Mouse (Mus musculus): ENCODE data around the gene Rbms2.
"Not testable (repeated sequence)": the region's sequence is repeated elsewhere in the genome, so short reads cannot be mapped to it uniquely, and the experiment has no call there.

Rbms2 gene

GRCm38 (mm10) chr10:128091564-128092505, 88.3 kb downstream of the Rbms2 start, which contains the start of gene Baz2a:
Gene Baz2a, plus strand, starts transcription at chr10:128091577.
- DNase-seq (ENCODE audit: low spot score in 2 of 2), result peak; percentile 33 to 37

GRCm38 (mm10) chr10:128090651-128091563, 89.2 kb downstream of the Rbms2 start:
- peak; percentile 88 to 92 for DNase-seq (ENCODE audit: low spot score in 2 of 2)

- DNase-seq (ENCODE audit: low spot score in 2 of 2), result no peak
Measured at GRCm38 (mm10) chr10:128089842-128090241, 90.3 kb downstream of the Rbms2 start.

- no peak for DNase-seq (ENCODE audit: low spot score in 2 of 2)
Measured at GRCm38 (mm10) chr10:128088181-128088580, 91.9 kb downstream of the Rbms2 start.

DNA sequence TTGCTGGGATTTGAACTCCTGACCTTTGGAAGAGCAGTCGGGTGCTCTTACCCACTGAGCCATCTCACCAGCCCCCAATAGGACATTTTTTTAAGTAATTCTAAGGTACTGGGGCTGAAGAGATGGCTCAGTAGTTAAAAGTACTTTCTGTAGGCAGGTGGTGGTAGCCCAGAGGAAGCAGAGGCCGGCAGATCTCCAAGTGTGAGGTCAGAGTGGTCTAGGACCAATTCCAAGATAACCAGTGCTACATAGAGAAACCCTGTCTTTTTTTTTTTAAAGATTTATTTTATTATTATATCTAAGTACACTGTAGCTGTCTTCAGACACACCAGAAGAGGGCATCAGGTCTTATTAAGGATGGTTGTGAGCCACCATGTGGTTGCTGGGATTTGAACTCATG, 92.9 kb downstream of the Rbms2 start:
- not testable (repeated sequence) for DNase-seq (ENCODE audit: low spot score in 2 of 2)

GRCm38 (mm10) chr10:128086391-128086790, 93.7 kb downstream of the Rbms2 start:
- DNase-seq (ENCODE audit: low spot score in 2 of 2), result no peak

DNA sequence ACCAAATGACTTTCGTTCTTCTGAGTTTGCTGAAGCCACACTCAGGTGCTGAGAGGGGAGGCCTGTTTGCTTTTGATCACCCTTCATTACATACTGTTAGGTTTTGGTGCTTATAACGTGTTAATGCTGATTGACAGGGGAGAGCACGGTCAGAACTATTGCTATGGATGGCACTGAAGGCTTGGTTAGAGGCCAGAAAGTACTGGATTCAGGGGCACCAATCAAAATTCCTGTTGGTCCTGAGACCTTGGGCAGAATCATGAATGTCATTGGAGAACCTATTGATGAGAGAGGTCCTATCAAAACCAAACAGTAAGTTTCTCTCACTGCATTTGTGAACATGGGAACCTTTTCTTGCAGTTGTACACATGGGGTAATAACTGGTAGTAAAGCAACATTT, 95.9 kb downstream of the Rbms2 start:
- DNase-seq (ENCODE audit: low spot score in 2 of 2), result no peak

DNA sequence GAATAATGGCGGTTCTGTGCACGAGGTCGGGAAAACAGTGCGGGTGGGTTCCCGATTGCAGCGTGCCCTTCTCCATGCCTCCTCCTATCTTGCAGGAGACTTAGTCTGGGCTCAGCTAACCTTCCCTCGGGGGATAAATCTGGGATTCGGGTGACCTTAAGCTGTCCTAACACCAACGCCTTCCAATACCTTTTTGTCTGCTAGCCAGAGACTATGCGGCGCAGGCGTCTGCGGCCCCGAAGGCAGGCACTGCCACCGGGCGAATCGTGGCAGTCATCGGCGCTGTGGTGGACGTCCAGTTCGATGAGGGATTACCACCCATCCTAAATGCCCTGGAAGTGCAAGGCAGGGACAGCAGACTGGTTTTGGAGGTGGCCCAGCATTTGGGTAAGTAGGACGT, 96.4 kb downstream of the Rbms2 start:
- DNase-seq (ENCODE audit: low spot score in 2 of 2), result no peak

DNA sequence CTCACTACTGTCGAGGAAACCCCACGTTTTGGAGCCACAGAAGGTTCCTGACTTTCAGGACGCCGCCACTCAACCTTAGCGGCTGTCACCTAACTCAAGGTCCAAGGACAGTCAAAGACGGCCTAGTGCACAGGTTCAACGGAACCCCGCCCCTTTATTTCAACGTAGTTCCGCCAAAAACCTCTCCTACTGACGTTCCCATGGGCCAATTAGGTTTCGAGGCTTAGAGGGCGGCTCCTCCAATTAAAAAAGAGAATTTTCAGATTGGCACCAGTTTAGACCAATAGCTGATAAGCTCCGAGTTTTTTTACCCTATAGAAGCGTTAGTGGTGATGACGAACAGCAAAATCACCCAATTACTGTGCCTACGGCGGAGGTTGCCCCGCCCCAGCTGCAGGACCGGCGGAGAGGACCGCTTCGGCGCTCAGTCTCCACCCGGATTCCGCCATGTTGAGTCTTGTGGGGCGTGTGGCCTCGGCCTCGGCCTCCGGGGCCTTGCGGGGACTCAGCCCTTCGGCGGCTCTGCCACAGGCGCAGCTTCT, 97.1 kb downstream of the Rbms2 start, which contains the start of gene Atp5b:
TSS of gene Atp5b (plus strand) at position 394 of the 542 bp plus-strand sequence.
- DNase-seq (ENCODE audit: low spot score in 2 of 2), result peak; percentile 98 to 99

DNA sequence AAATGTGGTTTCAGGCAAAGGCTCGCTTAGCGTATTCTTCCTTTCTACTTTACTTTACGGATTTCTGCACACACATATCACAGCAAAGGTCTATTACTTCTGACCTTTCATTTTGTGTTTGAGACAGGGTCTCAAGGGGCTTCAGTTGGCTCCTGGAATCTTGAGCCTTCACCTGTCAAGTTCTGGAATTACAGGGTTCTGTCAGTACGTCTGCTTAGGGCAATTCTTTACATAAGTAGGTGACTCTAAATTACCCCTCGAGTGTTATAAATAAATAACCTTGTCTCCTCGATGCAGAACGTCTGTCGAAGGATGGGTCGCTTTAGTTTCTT, 97.7 kb downstream of the Rbms2 start:
- DNase-seq (ENCODE audit: low spot score in 2 of 2), result no peak

DNA sequence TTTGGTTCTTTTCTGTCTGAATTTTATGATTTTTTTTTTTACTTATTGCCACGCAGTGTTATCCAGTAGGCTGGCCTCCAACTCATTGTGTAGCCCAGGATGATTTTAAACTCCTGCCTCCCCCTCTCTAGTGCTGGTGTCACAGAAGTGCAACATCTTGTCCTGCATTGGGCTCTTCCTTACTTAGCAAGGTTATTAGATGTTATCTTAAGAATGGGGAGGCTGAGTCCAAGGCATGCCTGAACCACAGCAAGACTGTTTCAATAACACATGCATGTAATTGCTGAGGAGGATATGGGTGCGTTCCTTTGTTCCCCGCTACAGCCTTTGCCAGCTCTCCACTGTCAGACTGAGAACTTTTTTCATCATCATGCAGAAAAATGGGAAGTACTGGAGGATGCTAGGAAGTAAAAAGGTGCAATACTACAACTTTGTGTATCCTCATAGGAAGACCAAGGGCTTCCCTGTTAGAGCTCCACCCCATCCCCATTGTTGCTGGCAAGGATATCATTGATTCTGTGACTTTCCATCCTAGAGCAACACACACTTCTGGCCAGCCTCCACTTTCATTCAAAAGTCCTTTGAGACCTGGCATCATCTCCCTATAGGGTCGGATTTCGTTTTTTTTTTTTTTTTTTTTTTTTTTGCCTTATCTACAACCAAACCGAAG, 98.2 kb downstream of the Rbms2 start:
- DNase-seq (ENCODE audit: low spot score in 2 of 2), result no peak

Measured in right cerebral cortex, adult 2 months (tissue).